Mouse (Mus musculus) MEL (cell line): ENCODE measurements around the gene Rab1a.
"Not testable (repeated sequence)": the region's sequence is repeated elsewhere in the genome, so short reads cannot be mapped to it uniquely, and the experiment has no call there.

ENCODE experiments used
- CTCF ChIP-seq, 3 experiments: IDR thresholded peaks in 2 of 3; conservative IDR thresholded peaks in 1 of 3; 2 replicates each; pipeline ENCODE4 v1.5.1; 2011 to 2012; ENCODE audit warnings: low read length in 3 of 3, low read depth in 2 of 3, mild to moderate bottlenecking in 2 of 3, improper control_type of control experiment in 1 of 3, inconsistent platforms in 1 of 3, mixed read lengths in 1 of 3, moderate library complexity in 1 of 3; ENCODE audit not compliant: control insufficient read depth in 1 of 3, insufficient read depth in 1 of 3, poor library complexity in 1 of 3, severe bottlenecking in 1 of 3
- E2F4 ChIP-seq: IDR thresholded peaks from 2 replicates; pipeline ENCODE4 v1.6.1; 2011; ENCODE audit warnings: low read depth, low read length, improper control_type of control experiment, borderline replicate concordance
- ETS1 ChIP-seq: IDR thresholded peaks from 2 replicates; pipeline ENCODE4 v1.6.1; 2012; ENCODE audit warnings: low read depth, mild to moderate bottlenecking, inconsistent platforms, low read length, improper control_type of control experiment, moderate library complexity
- MAX ChIP-seq: IDR thresholded peaks from 2 replicates; pipeline ENCODE4 v1.6.1; 2011; ENCODE audit warnings: low read length, improper control_type of control experiment
- NRF1 ChIP-seq: IDR thresholded peaks from 2 replicates; pipeline ENCODE4 v1.6.1; 2014; ENCODE audit warnings: low read depth, mild to moderate bottlenecking, inconsistent platforms, low read length, improper control_type of control experiment, moderate library complexity; ENCODE audit not compliant: poor library complexity, insufficient read depth, severe bottlenecking
- POLR2A ChIP-seq, 2 experiments: IDR thresholded peaks; 2 replicates each; pipeline ENCODE4 v1.6.1; 2011 to 2012; ENCODE audit warnings: low read length in 2 of 2, mild to moderate bottlenecking in 2 of 2, control low read depth in 1 of 2, improper control_type of control experiment in 1 of 2, low read depth in 1 of 2, moderate library complexity in 1 of 2; ENCODE audit not compliant: control insufficient read depth in 1 of 2, insufficient read depth in 1 of 2, poor library complexity in 1 of 2
- RAD21 ChIP-seq: IDR thresholded peaks from 2 replicates; pipeline ENCODE4 v1.6.1; 2011; ENCODE audit warnings: mild to moderate bottlenecking, low read depth, low read length, improper control_type of control experiment
- SMC3 ChIP-seq: IDR thresholded peaks from 2 replicates; pipeline ENCODE4 v1.6.1; 2011; ENCODE audit warnings: low read depth, low read length, improper control_type of control experiment
- TCF12 ChIP-seq: IDR thresholded peaks from 2 replicates; pipeline ENCODE4 v1.6.1; 2014; ENCODE audit warnings: low read depth, mild to moderate bottlenecking, inconsistent platforms, low read length, improper control_type of control experiment, moderate library complexity
- UBTF ChIP-seq: IDR thresholded peaks from 2 replicates; pipeline ENCODE4 v1.6.1; 2012; ENCODE audit warnings: low read depth, mild to moderate bottlenecking, inconsistent platforms, low read length, improper control_type of control experiment, moderate library complexity, borderline replicate concordance; ENCODE audit not compliant: insufficient read depth
- USF1 ChIP-seq: IDR thresholded peaks from 2 replicates; pipeline ENCODE4 v1.6.1; 2014; ENCODE audit warnings: low read depth, mild to moderate bottlenecking, inconsistent platforms, low read length, improper control_type of control experiment, moderate library complexity
- ZC3H11A ChIP-seq: IDR thresholded peaks from 2 replicates; pipeline ENCODE4 v1.6.1; 2012; ENCODE audit warnings: low read depth, mild to moderate bottlenecking, inconsistent platforms, low read length, improper control_type of control experiment
- ZKSCAN1 ChIP-seq: IDR thresholded peaks from 2 replicates; pipeline ENCODE4 v1.6.1; 2012; ENCODE audit warnings: low read depth, mild to moderate bottlenecking, inconsistent platforms, low read length, improper control_type of control experiment, moderate library complexity

DNA sequence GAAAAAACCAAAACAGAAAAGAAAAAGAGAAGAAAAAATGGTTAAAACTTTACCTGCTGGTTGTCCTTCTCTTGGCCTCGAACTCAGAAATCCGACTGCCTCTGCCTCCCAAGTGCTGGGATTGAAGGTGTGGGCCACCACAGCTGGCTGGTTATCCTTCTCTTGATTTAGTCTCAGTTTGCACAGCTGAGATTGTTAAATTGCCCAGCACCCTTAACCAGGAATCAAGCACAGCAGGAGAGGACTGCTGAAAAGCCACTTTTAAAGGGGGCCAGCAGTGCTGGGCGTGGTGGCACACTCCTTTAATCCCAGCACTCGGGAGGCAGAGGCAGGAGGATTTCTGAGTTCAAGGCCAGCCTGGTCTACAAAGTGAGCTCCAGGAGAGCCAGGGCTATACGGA, 47.7 kb upstream of the Rab1a start:
- not testable (repeated sequence) for TF ChIP-seq ZKSCAN1; NRF1; CTCF (IDR thresholded peaks at IDR 0.05 in 2 of 3, conservative IDR thresholded peaks at IDR 0.05 in 1 of 3; ENCODE audit: control insufficient read depth in 1 of 3, insufficient read depth in 1 of 3, low read depth in 2 of 3, low read length in 3 of 3, poor library complexity in 1 of 3, severe bottlenecking in 1 of 3); USF1; MAX; UBTF; RAD21; SMC3; POLR2A (IDR thresholded peaks at IDR 0.05; ENCODE audit: control insufficient read depth in 1 of 2, insufficient read depth in 1 of 2, low read depth in 1 of 2, low read length in 2 of 2, poor library complexity in 1 of 2); TCF12; E2F4; ETS1; ZC3H11A
